Mouse (Mus musculus): ENCODE measurements around the gene Ms4a4b. TPM values are rescaled to one million over a fixed set of nuclear protein-coding genes. Genes with fewer than 3 reads are reported as not detected.

Gene Ms4a4b
- total and polyA plus RNA-seq, 3 experiments = not detected

DNA sequence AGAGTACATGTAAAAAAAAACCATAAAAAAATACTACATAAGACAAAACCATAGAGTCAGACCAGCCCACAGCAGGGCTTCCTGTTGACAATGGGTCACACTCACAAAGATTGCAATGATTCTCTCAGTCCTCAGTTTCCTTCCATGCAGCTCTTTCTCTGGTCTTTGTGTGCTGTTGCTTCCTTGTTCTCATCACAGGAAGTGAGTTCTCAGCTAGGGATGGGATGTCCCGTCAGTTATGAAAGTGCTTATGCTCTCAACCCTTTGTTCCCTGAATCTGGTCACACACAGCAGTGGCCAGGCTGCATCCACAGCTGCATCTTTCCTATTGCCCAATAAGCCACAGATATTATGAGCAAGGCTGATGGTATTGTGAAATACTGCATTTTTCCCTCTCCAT is 70.1 kb downstream of the Ms4a4b start:
- TF ChIP-seq SMC3 (IDR thresholded peaks at IDR 0.05; ENCODE audit: low read depth, low read length) (no peak), IRF4 (IDR thresholded peaks at IDR 0.05; ENCODE audit: low read depth, low read length) (no peak)
- in situ Hi-C loops (cut with MboI; ENCODE audit: low pct_ligation_motif_present, low pct_unique_long_range_greater_than_20kb, low sequenced_read_pairs) (no loop called here), dilution Hi-C loops (cut with MboI; ENCODE audit: extremely low pct_ligation_motif_present, extremely low pct_unique_long_range_greater_than_20kb, low sequenced_read_pairs) (no loop called here)
- H3K36me3 ChIP-seq (replicated peaks in 1 of 2; ENCODE audit: control insufficient read depth in 1 of 2, insufficient read depth in 1 of 2, low read length in 1 of 2) = no peaks in the 10 kb centered on the region
- no peak overlapping the region for H3K4me3 ChIP-seq (replicated peaks in 1 of 3; ENCODE audit: low read depth in 2 of 3, low read length in 2 of 3, poor library complexity in 1 of 3)
- H3K4me1 ChIP-seq (ENCODE audit: control insufficient read depth in 1 of 2, insufficient read depth in 2 of 2) = peaks cover 2 to 30% of the 10 kb centered on the region in 2 experiments
- H3K9me3 ChIP-seq (replicated peaks; ENCODE audit: low read length) = no peaks in the 10 kb centered on the region
- no peaks in the 10 kb centered on the region for H3K27me3 ChIP-seq (replicated peaks)
- no peak overlapping the region for H3K27ac ChIP-seq (ENCODE audit: insufficient read depth, low read depth)
- no peak for DNase-seq (ENCODE audit: extremely low read depth)
- H3K79me2 ChIP-seq (replicated peaks; ENCODE audit: control insufficient read depth, extremely low read depth, insufficient read depth, poor library complexity, severe bottlenecking) = no peaks in the 10 kb centered on the region
- H3K4me2 ChIP-seq (ENCODE audit: insufficient read depth, low read depth, poor library complexity, severe bottlenecking) = no peak overlapping the region
- no peak overlapping the region for H3K9ac ChIP-seq (ENCODE audit: insufficient read depth, low read depth)

DNA sequence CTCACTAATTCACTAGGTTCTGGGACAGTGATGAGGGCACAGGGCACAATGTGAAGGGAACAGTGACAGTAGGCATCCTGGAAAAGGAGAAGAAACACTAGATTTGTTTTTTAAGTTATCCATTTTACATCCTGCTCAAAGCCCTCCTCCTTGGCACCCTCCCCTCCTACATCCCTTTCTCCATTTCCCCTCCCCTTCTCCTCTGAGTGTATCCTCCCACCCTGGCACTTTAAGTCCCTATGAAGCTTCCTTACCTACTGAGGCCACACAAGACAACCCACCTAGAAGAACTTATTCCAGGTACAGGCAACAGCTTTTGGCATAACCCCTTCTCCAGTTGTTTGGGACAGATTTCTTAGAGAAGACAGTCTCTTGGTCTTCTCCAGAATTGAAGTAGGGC is 72.9 kb downstream of the Ms4a4b start, which contains the start of gene Ms4a6b:
Ms4a6b (plus strand) TSS at position 267 of the 400 bp plus-strand sequence.
- H3K9ac ChIP-seq (ENCODE audit: insufficient read depth, low read depth) = no peak within 1 kb of the TSS
- no peak for DNase-seq (ENCODE audit: extremely low read depth)
- in situ Hi-C loops (cut with MboI; ENCODE audit: low pct_ligation_motif_present, low pct_unique_long_range_greater_than_20kb, low sequenced_read_pairs) (no loop called here), dilution Hi-C loops (cut with MboI; ENCODE audit: extremely low pct_ligation_motif_present, extremely low pct_unique_long_range_greater_than_20kb, low sequenced_read_pairs) (no loop called here)
- no peak for TF ChIP-seq ETS1 (conservative IDR thresholded peaks at IDR 0.05; ENCODE audit: low read depth, low read length)
- TF ChIP-seq PAX5 (IDR thresholded peaks at IDR 0.05; ENCODE audit: low read length) = no peak
- TF ChIP-seq SIN3A (IDR thresholded peaks at IDR 0.05; ENCODE audit: low read length) = no peak
- no peak for TF ChIP-seq JUN (IDR thresholded peaks at IDR 0.05; ENCODE audit: insufficient read depth, low read depth, low read length)
- TF ChIP-seq E2F4 (IDR thresholded peaks at IDR 0.05; ENCODE audit: insufficient replicate concordance, low read depth, low read length) = no peak
- TF ChIP-seq RCOR1 (conservative IDR thresholded peaks at IDR 0.05; ENCODE audit: low read depth, low read length) = no peak
- no peak for TF ChIP-seq KAT2A (IDR thresholded peaks at IDR 0.05; ENCODE audit: insufficient replicate concordance, low read length)
- TF ChIP-seq IRF4 (IDR thresholded peaks at IDR 0.05; ENCODE audit: low read depth, low read length) = no peak
- no peak for TF ChIP-seq ZNF384 (IDR thresholded peaks at IDR 0.05; ENCODE audit: low read depth, low read length)
- TF ChIP-seq MAZ (IDR thresholded peaks at IDR 0.05; ENCODE audit: low read depth, low read length) = no peak
- TF ChIP-seq MAX (IDR thresholded peaks at IDR 0.05; ENCODE audit: low read length) = no peak
- no peak for TF ChIP-seq USF1 (IDR thresholded peaks at IDR 0.05; ENCODE audit: low read depth, low read length)
- no peak for TF ChIP-seq TCF12 (IDR thresholded peaks at IDR 0.05; ENCODE audit: low read depth, low read length)
- TF ChIP-seq CHD1 (IDR thresholded peaks at IDR 0.05; ENCODE audit: low read depth, low read length) = no peak
- H3K4me2 ChIP-seq (ENCODE audit: insufficient read depth, low read depth, poor library complexity, severe bottlenecking) = no peak within 1 kb of the TSS
- no peaks in the 10 kb centered on the region for H3K79me2 ChIP-seq (replicated peaks; ENCODE audit: control insufficient read depth, extremely low read depth, insufficient read depth, poor library complexity, severe bottlenecking)
- no peaks in the 10 kb centered on the region for H3K36me3 ChIP-seq (replicated peaks in 1 of 2; ENCODE audit: control insufficient read depth in 1 of 2, insufficient read depth in 1 of 2, low read length in 1 of 2)
- no peaks in the 10 kb centered on the region for H3K27me3 ChIP-seq (replicated peaks)
- H3K9me3 ChIP-seq (replicated peaks; ENCODE audit: low read length) = no peaks in the 10 kb centered on the region
- H3K27ac ChIP-seq (ENCODE audit: insufficient read depth, low read depth) = no peak within 1 kb of the TSS
- H3K4me1 ChIP-seq (ENCODE audit: control insufficient read depth in 1 of 2, insufficient read depth in 2 of 2) = peaks cover 2 to 36% of the 10 kb centered on the region in 2 experiments
- H3K4me3 ChIP-seq (replicated peaks in 1 of 3; ENCODE audit: low read depth in 2 of 3, low read length in 2 of 3, poor library complexity in 1 of 3) = no peak within 1 kb of the TSS

Other genes with a start within 250 kb of the Ms4a4b start
- not detected in 2 replicates for gene Ms4a13, start 246.8 kb upstream of the Ms4a4b start, total RNA-seq (2012; rRNA removed)
- gene Ms4a13, start 246.8 kb upstream of the Ms4a4b start, total RNA-seq (2014; rRNA removed) = not detected in 2 replicates
- not detected in 2 replicates for gene Ms4a13, start 246.8 kb upstream of the Ms4a4b start, polyA plus RNA-seq (2012; ENCODE audit: insufficient read length, low read depth)
- gene Ms4a12, start 211.1 kb upstream of the Ms4a4b start, total RNA-seq (2012; rRNA removed) = not detected in 2 replicates
- gene Ms4a12, start 211.1 kb upstream of the Ms4a4b start, total RNA-seq (2014; rRNA removed) = not detected in 2 replicates
- not detected in 2 replicates for gene Ms4a12, start 211.1 kb upstream of the Ms4a4b start, polyA plus RNA-seq (2012; ENCODE audit: insufficient read length, low read depth)
- 106 and 137 TPM in 2 replicates for gene Ms4a1, start 177.3 kb upstream of the Ms4a4b start, total RNA-seq (2012; rRNA removed)
- gene Ms4a1, start 177.3 kb upstream of the Ms4a4b start, total RNA-seq (2014; rRNA removed) = 642 and 726 TPM in 2 replicates
- gene Ms4a1, start 177.3 kb upstream of the Ms4a4b start, polyA plus RNA-seq (2012; ENCODE audit: insufficient read length, low read depth) = 345 and 387 TPM in 2 replicates
- not detected in 2 replicates for gene Ms4a5, start 159.7 kb upstream of the Ms4a4b start, total RNA-seq (2012; rRNA removed)
- not detected in 2 replicates for gene Ms4a5, start 159.7 kb upstream of the Ms4a4b start, total RNA-seq (2014; rRNA removed)
- gene Ms4a5, start 159.7 kb upstream of the Ms4a4b start, polyA plus RNA-seq (2012; ENCODE audit: insufficient read length, low read depth) = not detected in 2 replicates
- not detected in 2 replicates for gene Ms4a14, start 129.1 kb upstream of the Ms4a4b start, total RNA-seq (2012; rRNA removed)
- not detected in 2 replicates for gene Ms4a14, start 129.1 kb upstream of the Ms4a4b start, total RNA-seq (2014; rRNA removed)
- gene Ms4a14, start 129.1 kb upstream of the Ms4a4b start, polyA plus RNA-seq (2012; ENCODE audit: insufficient read length, low read depth) = 0.12 and 0.17 TPM in 2 replicates
- 1.4 and 1.8 TPM in 2 replicates for gene Ms4a7, start 107.4 kb upstream of the Ms4a4b start, total RNA-seq (2012; rRNA removed)
- 2.5 and 3.2 TPM in 2 replicates for gene Ms4a7, start 107.4 kb upstream of the Ms4a4b start, total RNA-seq (2014; rRNA removed)
- 4.3 TPM in 2 replicates for gene Ms4a7, start 107.4 kb upstream of the Ms4a4b start, polyA plus RNA-seq (2012; ENCODE audit: insufficient read length, low read depth)
- gene Ms4a4a, start 68.0 kb upstream of the Ms4a4b start, total RNA-seq (2012; rRNA removed) = 0.21 TPM in 1 of 2 replicates, not detected in the other
- gene Ms4a4a, start 68.0 kb upstream of the Ms4a4b start, total RNA-seq (2014; rRNA removed) = not detected in 2 replicates
- gene Ms4a4a, start 68.0 kb upstream of the Ms4a4b start, polyA plus RNA-seq (2012; ENCODE audit: insufficient read length, low read depth) = 0.29 TPM in 1 of 2 replicates, not detected in the other
- gene Ms4a4c, start 38.8 kb upstream of the Ms4a4b start, total RNA-seq (2012; rRNA removed) = 0.08 and 0.38 TPM in 2 replicates
- gene Ms4a4c, start 38.8 kb upstream of the Ms4a4b start, total RNA-seq (2014; rRNA removed) = 0.54 and 2.5 TPM in 2 replicates
- gene Ms4a4c, start 38.8 kb upstream of the Ms4a4b start, polyA plus RNA-seq (2012; ENCODE audit: insufficient read length, low read depth) = 0.59 and 0.60 TPM in 2 replicates
- 3.5 and 5.0 TPM in 2 replicates for gene Ms4a6c, start 25.8 kb downstream of the Ms4a4b start, total RNA-seq (2012; rRNA removed)
- 20.0 and 22.2 TPM in 2 replicates for gene Ms4a6c, start 25.8 kb downstream of the Ms4a4b start, total RNA-seq (2014; rRNA removed)
- gene Ms4a6c, start 25.8 kb downstream of the Ms4a4b start, polyA plus RNA-seq (2012; ENCODE audit: insufficient read length, low read depth) = 14.3 and 19.6 TPM in 2 replicates
- gene Gm8369, start 42.4 kb downstream of the Ms4a4b start, total RNA-seq (2012; rRNA removed) = 1.7 and 2.0 TPM in 2 replicates
- gene Gm8369, start 42.4 kb downstream of the Ms4a4b start, total RNA-seq (2014; rRNA removed) = 4.3 and 5.2 TPM in 2 replicates
- 0.68 and 1.2 TPM in 2 replicates for gene Gm8369, start 42.4 kb downstream of the Ms4a4b start, polyA plus RNA-seq (2012; ENCODE audit: insufficient read length, low read depth)
- gene Ms4a6b, start 73.0 kb downstream of the Ms4a4b start, total RNA-seq (2012; rRNA removed) = 0.55 and 0.76 TPM in 2 replicates
- gene Ms4a6b, start 73.0 kb downstream of the Ms4a4b start, total RNA-seq (2014; rRNA removed) = 1.9 and 2.6 TPM in 2 replicates
- 0.93 and 1.6 TPM in 2 replicates for gene Ms4a6b, start 73.0 kb downstream of the Ms4a4b start, polyA plus RNA-seq (2012; ENCODE audit: insufficient read length, low read depth)
- gene Ms4a4d, start 93.2 kb downstream of the Ms4a4b start, total RNA-seq (2012; rRNA removed) = not detected in 2 replicates
- gene Ms4a4d, start 93.2 kb downstream of the Ms4a4b start, total RNA-seq (2014; rRNA removed) = not detected in 2 replicates
- not detected in 2 replicates for gene Ms4a4d, start 93.2 kb downstream of the Ms4a4b start, polyA plus RNA-seq (2012; ENCODE audit: insufficient read length, low read depth)
- gene Ms4a6d, start 161.3 kb downstream of the Ms4a4b start, total RNA-seq (2012; rRNA removed) = 2.3 and 2.7 TPM in 2 replicates
- gene Ms4a6d, start 161.3 kb downstream of the Ms4a4b start, total RNA-seq (2014; rRNA removed) = 3.3 and 5.4 TPM in 2 replicates
- 2.7 and 2.8 TPM in 2 replicates for gene Ms4a6d, start 161.3 kb downstream of the Ms4a4b start, polyA plus RNA-seq (2012; ENCODE audit: insufficient read length, low read depth)
- 0.21 TPM in 2 replicates for gene Ms4a2, start 180.2 kb downstream of the Ms4a4b start, total RNA-seq (2012; rRNA removed)
- gene Ms4a2, start 180.2 kb downstream of the Ms4a4b start, total RNA-seq (2014; rRNA removed) = 0.39 and 0.73 TPM in 2 replicates
- gene Ms4a2, start 180.2 kb downstream of the Ms4a4b start, polyA plus RNA-seq (2012; ENCODE audit: insufficient read length, low read depth) = 0.18 and 0.53 TPM in 2 replicates
- gene Ms4a3, start 197.3 kb downstream of the Ms4a4b start, total RNA-seq (2012; rRNA removed) = 0.34 and 0.59 TPM in 2 replicates
- gene Ms4a3, start 197.3 kb downstream of the Ms4a4b start, total RNA-seq (2014; rRNA removed) = 0.63 and 0.70 TPM in 2 replicates
- gene Ms4a3, start 197.3 kb downstream of the Ms4a4b start, polyA plus RNA-seq (2012; ENCODE audit: insufficient read length, low read depth) = 0.51 and 0.91 TPM in 2 replicates
- 2.6 and 2.7 TPM in 2 replicates for gene Oosp2, start 217.0 kb downstream of the Ms4a4b start, total RNA-seq (2012; rRNA removed)
- 8.1 and 14.1 TPM in 2 replicates for gene Oosp2, start 217.0 kb downstream of the Ms4a4b start, total RNA-seq (2014; rRNA removed)
- 5.1 and 5.2 TPM in 2 replicates for gene Oosp2, start 217.0 kb downstream of the Ms4a4b start, polyA plus RNA-seq (2012; ENCODE audit: insufficient read length, low read depth)
- gene Oosp1, start 247.6 kb downstream of the Ms4a4b start, total RNA-seq (2012; rRNA removed) = 43.9 and 49.5 TPM in 2 replicates
- 116 and 125 TPM in 2 replicates for gene Oosp1, start 247.6 kb downstream of the Ms4a4b start, total RNA-seq (2014; rRNA removed)
- 45.9 and 58.6 TPM in 2 replicates for gene Oosp1, start 247.6 kb downstream of the Ms4a4b start, polyA plus RNA-seq (2012; ENCODE audit: insufficient read length, low read depth)